ENCODE assay signal across 15 mouse cellular contexts in the genomic region with DNA sequence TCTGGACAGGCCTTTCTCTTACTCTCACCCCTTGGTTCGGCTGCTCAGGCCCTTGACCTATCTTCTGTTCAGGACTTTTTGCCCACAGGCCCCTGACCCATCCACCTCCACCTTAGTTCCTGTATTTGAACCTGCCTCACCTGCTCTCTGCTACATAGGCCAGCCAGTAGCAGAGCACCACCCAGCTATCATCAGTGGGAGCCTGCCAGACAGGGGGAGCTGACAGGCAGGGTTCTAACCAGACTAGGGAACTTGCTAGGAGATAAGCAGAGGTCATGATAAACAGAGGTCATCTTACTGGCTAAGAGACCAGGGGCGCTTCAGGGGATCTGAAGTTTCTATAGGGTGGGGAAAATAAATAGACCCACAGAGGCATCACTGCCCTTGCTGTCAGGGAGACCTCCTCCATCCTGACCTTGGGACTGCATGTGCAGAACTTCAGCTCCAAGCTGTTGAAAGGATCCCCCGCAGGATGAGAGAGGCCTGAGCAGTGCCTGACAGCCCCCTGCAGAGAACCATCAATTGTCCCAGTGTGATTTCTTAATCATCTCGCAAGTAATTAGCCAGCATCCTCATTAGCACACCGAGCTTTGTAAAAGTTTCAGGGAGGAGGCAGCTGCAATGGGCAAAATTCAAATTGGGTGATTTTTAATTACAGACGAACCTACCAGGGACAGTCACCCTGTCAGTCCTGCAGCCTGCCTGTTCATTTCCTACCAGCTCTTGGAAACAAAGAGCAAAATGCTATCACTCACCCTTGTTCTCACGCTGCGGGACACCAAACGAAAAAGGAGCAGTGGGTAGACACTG.
DNase-seq lines count a peak whose midpoint lies in the region; ATAC-seq and TF ChIP-seq lines count a peak whose summit lies in the region.
"Had no signal": no experiment of that assay in that cellular context is flagged by ENCODE, and none has a peak within 500 bp of the region (broad histone marks: within the 10 kb centered on the region; RNA-seq: fewer than 3 reads in every experiment).

No protein-coding gene starts in this region.

- intact Hi-C loops in left cerebral cortex, postnatal 4 days (cut with DNase I) = loop anchor here (10.0 kb wide), 1 partner anchor 141 kb away; no protein-coding TSS in a partner anchor
- intact Hi-C loops in left cerebral cortex, postnatal 14 days (cut with DNase I) = no loop called here

- DNase-seq in left cerebral cortex, postnatal 4 days = peak; percentile 22
- DNase-seq in left cerebral cortex, postnatal 14 days (ENCODE audit: low spot score in 2 of 2) = no peak
- DNase-seq in brain, embryonic 14.5 days (ENCODE audit: low read depth) = peak; percentile 90
- DNase-seq in frontal cortex, postnatal 14 days (ENCODE audit: low spot score in 2 of 2) = no peak
- DNase-seq: adrenal gland, adult 8-10 months; cerebellum, adult 8-10 months; embryo, embryonic 11 days; heart, adult 11 months; layer of hippocampus, postnatal 36 days; liver, embryonic 13.5 days had no signal

- TF ChIP-seq POLR2A in brain, embryonic 14.5 days (IDR thresholded peaks at IDR 0.05; ENCODE audit: borderline replicate concordance, extremely low read depth, insufficient read depth, insufficient read length, poor library complexity, severe bottlenecking) = no peak

- 0 out of 2 replicates have a peak overlapping the region, but pooled peaks have one; percentile 13 for H3K27ac ChIP-seq in hindbrain, embryonic 12.5 days
- H3K27ac ChIP-seq in neural tube, embryonic 14.5 days (ENCODE audit: low read depth, low read length) = no peak overlapping the region
- H3K27ac ChIP-seq in heart, embryonic 12.5 days (ENCODE audit: poor library complexity, severe bottlenecking) = no peak overlapping the region
- H3K27ac ChIP-seq: liver, embryonic 13.5 days had no signal

- no peaks in the 10 kb centered on the region for H3K9me3 ChIP-seq in hindbrain, embryonic 12.5 days (replicated peaks)
- H3K9me3 ChIP-seq in neural tube, embryonic 14.5 days (ENCODE audit: control insufficient read depth, low read length) = no peaks in the 10 kb centered on the region
- H3K9me3 ChIP-seq in heart, embryonic 12.5 days (replicated peaks) = no peaks in the 10 kb centered on the region
- H3K9me3 ChIP-seq: liver, embryonic 13.5 days had no signal

- H3K4me2 ChIP-seq in hindbrain, embryonic 12.5 days (replicated peaks) = no peak overlapping the region
- no peak overlapping the region for H3K4me2 ChIP-seq in neural tube, embryonic 14.5 days (ENCODE audit: low read depth, low read length)
- H3K4me2 ChIP-seq in heart, embryonic 12.5 days = no peak overlapping the region
- H3K4me2 ChIP-seq: liver, embryonic 13.5 days had no signal

- H3K9ac ChIP-seq in hindbrain, embryonic 12.5 days = no peak overlapping the region
- H3K9ac ChIP-seq in neural tube, embryonic 14.5 days (replicated peaks; ENCODE audit: low read depth, low read length) = no peak overlapping the region
- H3K9ac ChIP-seq in heart, embryonic 12.5 days = no peak overlapping the region
- H3K9ac ChIP-seq: liver, embryonic 13.5 days had no signal

- ATAC-seq in hindbrain, embryonic 12.5 days (ENCODE audit: low FRiP score) = peak; percentile 59
- ATAC-seq in neural tube, embryonic 14.5 days (ENCODE audit: low read depth) = peak; percentile 63; the same call in 1 of the 2 replicates
- ATAC-seq in frontal cortex, adult (ENCODE audit: low TSS enrichment) = no peak
- no peak for ATAC-seq in heart, embryonic 12.5 days (ENCODE audit: insufficient number of reproducible peaks, low FRiP score)
- ATAC-seq: inflammation-experienced regulatory T-cells, adult 6 months had no signal

- H3K27me3 ChIP-seq in hindbrain, embryonic 12.5 days = peaks cover 16% of the 10 kb centered on the region
- no peaks in the 10 kb centered on the region for H3K27me3 ChIP-seq in neural tube, embryonic 14.5 days (ENCODE audit: control insufficient read depth, insufficient read depth, low read length)
- peaks cover 17% of the 10 kb centered on the region for H3K27me3 ChIP-seq in heart, embryonic 12.5 days (replicated peaks)
- H3K27me3 ChIP-seq: liver, embryonic 13.5 days had no signal

- no peak overlapping the region for H3K4me3 ChIP-seq in hindbrain, embryonic 12.5 days
- H3K4me3 ChIP-seq in neural tube, embryonic 14.5 days (ENCODE audit: low read depth, low read length) = no peak overlapping the region
- no peak overlapping the region for H3K4me3 ChIP-seq in heart, embryonic 12.5 days
- H3K4me3 ChIP-seq: liver, embryonic 13.5 days had no signal

- TF ChIP-seq CTCF in brain, embryonic 14.5 days (IDR thresholded peaks at IDR 0.05; ENCODE audit: borderline replicate concordance, extremely low read depth, insufficient read depth, insufficient read length) = no peak

- WGBS in hindbrain, embryonic 12.5 days = 7% methylated on average over 9 of the region's 9 CpGs
- 15% methylated on average over 9 of the region's 9 CpGs for WGBS in neural tube, embryonic 14.5 days
- 11% methylated on average over 9 of the region's 9 CpGs for WGBS in heart, embryonic 12.5 days

- no peaks in the 10 kb centered on the region for H3K36me3 ChIP-seq in hindbrain, embryonic 12.5 days
- no peaks in the 10 kb centered on the region for H3K36me3 ChIP-seq in neural tube, embryonic 14.5 days (ENCODE audit: control insufficient read depth, insufficient read depth, low read length)
- no peaks in the 10 kb centered on the region for H3K36me3 ChIP-seq in heart, embryonic 12.5 days
- H3K36me3 ChIP-seq: liver, embryonic 13.5 days had no signal

- peaks cover 20% of the 10 kb centered on the region for H3K4me1 ChIP-seq in hindbrain, embryonic 12.5 days
- peaks cover 4% of the 10 kb centered on the region; the same call in 1 of the 2 replicates for H3K4me1 ChIP-seq in neural tube, embryonic 14.5 days (ENCODE audit: control insufficient read depth, insufficient read depth, low read length)
- peaks cover 12% of the 10 kb centered on the region for H3K4me1 ChIP-seq in heart, embryonic 12.5 days (replicated peaks)
- H3K4me1 ChIP-seq: liver, embryonic 13.5 days had no signal

Comparison
In these comparisons a context has a peak if more than half of its experiments do, and no peak if none do; other contexts are left out.
1. DNase-seq: peak in left cerebral cortex, postnatal 4 days (single experiment) and brain, embryonic 14.5 days (single experiment); none in left cerebral cortex, postnatal 14 days (0 of 2) and frontal cortex, postnatal 14 days (0 of 2).
2. ATAC-seq: peak in hindbrain, embryonic 12.5 days (single experiment) and neural tube, embryonic 14.5 days (single experiment); none in frontal cortex, adult (single experiment) and heart, embryonic 12.5 days (single experiment).